Mouse (Mus musculus): ENCODE results near the gene Trim69. TPM values are rescaled to one million over a fixed set of nuclear protein-coding genes. Genes with fewer than 3 reads are reported as not detected.

The Trim69 gene
- polyA plus RNA-seq (2012; rRNA removed; ENCODE audit: low replicate concordance): 0.09 and 0.24 TPM in 2 replicates

DNA sequence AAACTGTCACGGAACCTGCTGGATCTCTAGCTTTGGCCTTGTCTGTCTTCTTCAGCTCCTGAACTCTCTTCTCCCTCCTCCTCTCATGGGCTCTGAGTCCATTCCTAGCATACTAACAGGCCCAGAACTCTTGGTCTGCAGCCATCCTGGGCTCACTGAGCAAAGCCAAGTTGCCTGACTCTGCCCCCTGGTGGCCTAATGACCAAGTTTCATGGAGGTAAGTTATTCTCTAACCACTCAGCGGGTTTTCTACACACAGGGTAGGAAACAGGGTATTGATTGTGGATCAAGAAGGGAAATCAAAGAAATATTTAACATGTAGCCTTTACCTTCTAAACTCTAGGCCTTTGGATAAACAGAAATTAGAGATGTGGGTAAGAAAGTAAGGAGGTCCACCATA lies at the start of gene Trim69:
TSS of gene Trim69 (plus strand) at position 21 of the 400 bp plus-strand sequence.

DNA sequence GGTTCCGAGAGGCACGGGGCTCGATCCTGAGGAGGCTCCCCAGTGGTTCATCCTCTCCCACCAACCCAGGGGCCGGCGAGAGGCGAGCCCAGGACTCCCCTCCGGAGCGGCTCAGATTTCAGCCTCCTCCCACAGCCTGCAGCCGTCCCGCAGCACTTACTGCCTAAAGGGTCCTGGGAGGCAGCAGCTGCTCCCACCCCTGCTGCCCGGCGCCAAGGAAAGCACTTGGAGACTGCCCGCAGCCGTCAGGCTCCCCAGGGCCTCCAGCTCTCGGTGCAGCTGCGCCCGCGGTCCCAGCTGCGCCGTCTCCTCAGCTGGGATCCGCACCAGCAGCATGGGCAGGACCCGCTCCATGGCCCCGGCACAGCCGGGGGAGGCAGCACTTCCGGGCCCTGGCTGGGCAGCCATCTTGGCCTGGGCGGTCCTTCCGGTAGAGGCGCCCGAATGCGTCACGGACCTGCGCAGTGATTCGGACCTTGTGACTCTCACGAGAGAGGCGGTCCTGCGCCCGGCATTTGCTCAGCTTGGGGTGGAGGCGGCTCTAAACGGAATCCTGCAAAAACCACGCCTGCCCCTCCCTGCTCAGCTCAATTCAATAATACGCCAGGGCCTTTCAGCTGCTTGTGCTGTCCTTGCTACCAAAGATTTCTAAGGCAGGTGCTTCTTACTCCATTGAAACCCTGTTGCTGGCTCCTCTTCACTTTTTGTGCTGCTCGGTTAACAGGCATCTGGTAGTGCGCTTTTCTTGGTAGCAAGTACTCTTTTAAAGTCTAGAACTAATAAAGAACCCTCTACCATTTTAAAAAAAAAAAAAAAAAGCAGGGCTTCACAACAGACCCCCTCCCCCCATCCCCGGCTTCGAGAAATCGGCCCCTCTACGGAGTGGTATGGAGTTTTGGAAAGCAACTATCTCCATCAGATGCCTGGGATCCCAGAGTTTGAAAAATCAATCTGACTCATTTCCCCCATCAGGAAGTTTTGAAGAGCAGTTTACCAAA lies 42.2 kb upstream of the Trim69 start, which contains the start of gene Spg11:
TSS of gene Spg11 (minus strand) at position 426 of the 998 bp plus-strand sequence.

DNA sequence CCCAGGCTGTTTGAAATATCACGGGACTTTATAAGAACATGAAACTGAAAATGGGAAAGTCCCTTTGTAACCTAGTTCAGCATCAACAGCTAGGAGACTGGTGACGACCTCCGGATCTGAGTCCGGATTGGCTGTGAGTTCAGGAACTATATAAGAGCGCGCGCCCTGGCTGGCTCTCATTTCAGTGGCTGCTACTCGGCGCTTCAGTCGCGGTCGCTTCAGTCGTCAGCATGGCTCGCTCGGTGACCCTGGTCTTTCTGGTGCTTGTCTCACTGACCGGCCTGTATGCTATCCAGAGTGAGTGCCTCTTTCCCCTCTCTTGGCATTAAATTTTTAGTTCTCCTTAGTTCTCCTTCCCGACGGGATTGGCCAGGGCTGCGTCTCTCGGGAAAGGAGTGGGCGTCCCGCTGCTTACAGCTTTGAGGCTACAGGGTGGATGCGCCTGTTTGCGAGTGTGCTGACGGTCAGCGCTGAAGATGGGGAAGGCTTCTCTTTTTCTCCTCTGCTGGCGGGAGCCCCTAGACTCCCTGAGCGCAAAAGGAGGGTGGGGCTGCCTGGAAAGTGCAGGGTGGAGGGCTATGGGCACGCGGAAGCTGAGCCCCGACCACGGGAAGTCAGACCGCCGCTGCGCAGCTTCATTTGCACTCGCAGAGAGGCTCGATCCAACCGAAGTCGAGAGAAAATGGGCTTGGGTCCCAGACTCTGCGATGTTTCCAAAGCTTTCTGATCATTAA lies 12.8 kb upstream of the Trim69 start, which contains the start of gene B2m:
TSS of gene B2m (plus strand) at position 179 of the 734 bp plus-strand sequence.

GRCm38 (mm10) chr2:122186106-122186505 lies 25.6 kb downstream of the Trim69 start, which contains the start of the genes Patl2 and Terb2:
Gene Patl2 (minus strand): TSS chr2:122186189.
Gene Terb2 (plus strand): TSS chr2:122186272.

Other genes starting within 250 kb of the Trim69 start
- gene Ctdspl2, start 204.7 kb upstream of the Trim69 start, polyA plus RNA-seq (2012; rRNA removed; ENCODE audit: low replicate concordance): 4.9 and 9.0 TPM in 2 replicates
- 0.06 TPM in 1 of 2 replicates, not detected in the other for gene Mageb3, start 204.6 kb upstream of the Trim69 start, polyA plus RNA-seq (2012; rRNA removed; ENCODE audit: low replicate concordance)
- gene Eif3j1, start 132.2 kb upstream of the Trim69 start, polyA plus RNA-seq (2012; rRNA removed; ENCODE audit: low replicate concordance): 4.0 and 6.2 TPM in 2 replicates
- 10.6 and 13.6 TPM in 2 replicates for gene Spg11, start 42.3 kb upstream of the Trim69 start, polyA plus RNA-seq (2012; rRNA removed; ENCODE audit: low replicate concordance)
- 1,289 and 2,871 TPM in 2 replicates for gene B2m, start 13.0 kb upstream of the Trim69 start, polyA plus RNA-seq (2012; rRNA removed; ENCODE audit: low replicate concordance)
- not detected in 2 replicates for gene Patl2, start 25.5 kb downstream of the Trim69 start, polyA plus RNA-seq (2012; rRNA removed; ENCODE audit: low replicate concordance)
- gene Terb2, start 25.6 kb downstream of the Trim69 start, polyA plus RNA-seq (2012; rRNA removed; ENCODE audit: low replicate concordance): not detected in 2 replicates
- 25.4 and 41.6 TPM in 2 replicates for gene Sord, start 74.0 kb downstream of the Trim69 start, polyA plus RNA-seq (2012; rRNA removed; ENCODE audit: low replicate concordance)
- 0.27 and 0.81 TPM in 2 replicates for gene Duox2, start 137.7 kb downstream of the Trim69 start, polyA plus RNA-seq (2012; rRNA removed; ENCODE audit: low replicate concordance)
- gene Duoxa2, start 138.2 kb downstream of the Trim69 start, polyA plus RNA-seq (2012; rRNA removed; ENCODE audit: low replicate concordance): 0.09 and 0.54 TPM in 2 replicates
- gene Duoxa1, start 153.0 kb downstream of the Trim69 start, polyA plus RNA-seq (2012; rRNA removed; ENCODE audit: low replicate concordance): 2.9 and 14.9 TPM in 2 replicates
- 0.58 and 2.0 TPM in 2 replicates for gene Duox1, start 155.0 kb downstream of the Trim69 start, polyA plus RNA-seq (2012; rRNA removed; ENCODE audit: low replicate concordance)
- gene Shf, start 208.5 kb downstream of the Trim69 start, polyA plus RNA-seq (2012; rRNA removed; ENCODE audit: low replicate concordance): 13.9 and 15.1 TPM in 2 replicates

Data from subcutaneous adipose tissue, adult 2 months (tissue).